ENCODE assay signal across 11 mouse cellular contexts in the genomic region with DNA sequence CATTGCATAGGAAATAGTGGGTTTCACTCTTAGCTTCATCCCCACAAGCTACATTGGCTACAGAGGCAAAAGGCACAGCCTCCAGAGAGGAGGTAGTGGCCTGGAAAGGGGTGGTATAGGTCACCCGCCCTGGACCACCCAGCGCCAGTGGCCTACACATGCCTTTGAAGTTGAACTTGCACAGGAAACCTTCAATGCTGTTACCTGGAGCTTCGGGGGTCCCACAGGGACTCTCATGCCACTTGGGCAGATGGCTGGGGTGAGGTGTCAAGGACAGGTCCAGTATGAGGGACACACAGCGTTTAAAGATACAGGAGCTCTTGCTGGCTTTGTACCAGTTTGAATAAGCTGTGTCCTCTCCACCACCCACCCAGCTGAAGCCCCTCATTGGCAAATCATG. TPM values are rescaled to one million over a fixed set of nuclear protein-coding genes. Genes with fewer than 3 reads are reported as not detected.
DNase-seq lines count a peak whose midpoint lies in the region; ATAC-seq and TF ChIP-seq lines count a peak whose summit lies in the region.
"Had no signal": no experiment of that assay in that cellular context is flagged by ENCODE, and none has a peak within 500 bp of the region (broad histone marks: within the 10 kb centered on the region; RNA-seq: fewer than 3 reads in every experiment).

No protein-coding gene starts in this region.

- peak overlapping the region; percentile 27 for H3K4me3 ChIP-seq in forebrain, embryonic 10.5 days
- H3K4me3 ChIP-seq in forebrain, embryonic 16.5 days (replicated peaks; ENCODE audit: low read length), result no peak overlapping the region
- peak overlapping the region; percentile 34 for H3K4me3 ChIP-seq in lung, embryonic 15.5 days
- H3K4me3 ChIP-seq in intestine, embryonic 15.5 days (replicated peaks), result peak overlapping the region; percentile 19
- peak overlapping the region; percentile 60 for H3K4me3 ChIP-seq in small intestine, adult 2 months (ENCODE audit: low read depth, low read length)
- H3K4me3 ChIP-seq: myocyte had no signal

- H3K9ac ChIP-seq in forebrain, embryonic 16.5 days (replicated peaks; ENCODE audit: low read depth, low read length), result no peak overlapping the region
- peak overlapping the region; percentile 14; the same call in 1 of the 2 replicates for H3K9ac ChIP-seq in lung, embryonic 15.5 days
- H3K9ac ChIP-seq in intestine, embryonic 15.5 days, result no peak overlapping the region

- peaks cover 10% of the 10 kb centered on the region; the same call in 1 of the 2 replicates for H3K4me1 ChIP-seq in forebrain, embryonic 10.5 days
- H3K4me1 ChIP-seq in forebrain, embryonic 16.5 days (replicated peaks; ENCODE audit: control insufficient read depth, insufficient read depth, low read length), result no peaks in the 10 kb centered on the region
- H3K4me1 ChIP-seq in lung, embryonic 15.5 days, result peaks cover 5% of the 10 kb centered on the region; the same call in 1 of the 2 replicates
- no peaks in the 10 kb centered on the region for H3K4me1 ChIP-seq in intestine, embryonic 15.5 days (replicated peaks)
- H3K4me1 ChIP-seq in small intestine, adult 2 months (ENCODE audit: control insufficient read depth, insufficient read depth, insufficient read length, low read length), result no peaks in the 10 kb centered on the region

- no peaks in the 10 kb centered on the region for H3K9me3 ChIP-seq in forebrain, embryonic 10.5 days
- H3K9me3 ChIP-seq in forebrain, embryonic 16.5 days (ENCODE audit: control insufficient read depth, low read length), result no peaks in the 10 kb centered on the region
- no peaks in the 10 kb centered on the region for H3K9me3 ChIP-seq in lung, embryonic 15.5 days
- H3K9me3 ChIP-seq in intestine, embryonic 15.5 days, result no peaks in the 10 kb centered on the region

- no peaks in the 10 kb centered on the region for H3K36me3 ChIP-seq in forebrain, embryonic 10.5 days (replicated peaks)
- H3K36me3 ChIP-seq in forebrain, embryonic 16.5 days (ENCODE audit: control insufficient read depth, insufficient read depth), result no peaks in the 10 kb centered on the region
- H3K36me3 ChIP-seq in lung, embryonic 15.5 days, result no peaks in the 10 kb centered on the region
- no peaks in the 10 kb centered on the region for H3K36me3 ChIP-seq in intestine, embryonic 15.5 days
- H3K36me3 ChIP-seq in small intestine, adult 2 months (ENCODE audit: control insufficient read depth, insufficient read depth, low read length), result no peaks in the 10 kb centered on the region

- no peaks in the 10 kb centered on the region for H3K27me3 ChIP-seq in forebrain, embryonic 10.5 days (ENCODE audit: poor library complexity, severe bottlenecking)
- H3K27me3 ChIP-seq in forebrain, embryonic 16.5 days (replicated peaks; ENCODE audit: control insufficient read depth, insufficient read depth, low read length), result no peaks in the 10 kb centered on the region
- H3K27me3 ChIP-seq in lung, embryonic 15.5 days, result no peaks in the 10 kb centered on the region
- no peaks in the 10 kb centered on the region for H3K27me3 ChIP-seq in intestine, embryonic 15.5 days (replicated peaks)
- H3K27me3 ChIP-seq in small intestine, adult 2 months (ENCODE audit: control insufficient read depth, insufficient read depth, low read length), result no peaks in the 10 kb centered on the region

- no peak for TF ChIP-seq CTCF in small intestine, adult 2 months (IDR thresholded peaks at IDR 0.05; ENCODE audit: extremely low read depth, insufficient read length, insufficient replicate concordance, low read depth, low read length)

- ATAC-seq in forebrain, embryonic 16.5 days, result no peak
- no peak for ATAC-seq in lung, embryonic 15.5 days (ENCODE audit: borderline replicate concordance, extremely low read depth, low FRiP score, low TSS enrichment)
- no peak for ATAC-seq in intestine, embryonic 15.5 days
- ATAC-seq in activated CD4-positive, CD25-positive, alpha-beta regulatory T cell, adult 4 months, result no peak
- ATAC-seq: inflammation-experienced regulatory T-cells, adult 6 months had no signal

- no peak for TF ChIP-seq POLR2A in small intestine, adult 2 months (IDR thresholded peaks at IDR 0.05; ENCODE audit: low read depth, low read length)

- H3K27ac ChIP-seq in forebrain, embryonic 10.5 days, result peak overlapping the region; percentile 66
- H3K27ac ChIP-seq in forebrain, embryonic 16.5 days (ENCODE audit: low read length), result no peak overlapping the region
- peak overlapping the region; percentile 83 for H3K27ac ChIP-seq in lung, embryonic 15.5 days
- H3K27ac ChIP-seq in intestine, embryonic 15.5 days, result peak overlapping the region; percentile 62; the same call in 1 of the 2 replicates
- H3K27ac ChIP-seq in small intestine, adult 2 months (ENCODE audit: insufficient read depth, low read depth, low read length), result peak overlapping the region; percentile 69

- DNase-seq in forebrain, embryonic 10.5 days (ENCODE audit: extremely low spot score, low spot score), result no peak
- DNase-seq in lung, postnatal 25 days (ENCODE audit: low spot score), result no peak
- DNase-seq in cerebellum, adult 9-10 months, result no peak
- DNase-seq: cerebellum, adult 9-11 months had no signal

- H3K4me2 ChIP-seq in forebrain, embryonic 16.5 days (ENCODE audit: low read length), result no peak overlapping the region
- peak overlapping the region; percentile 35; the same call in 1 of the 2 replicates for H3K4me2 ChIP-seq in lung, embryonic 15.5 days
- no peak overlapping the region for H3K4me2 ChIP-seq in intestine, embryonic 15.5 days (replicated peaks)

- 85% methylated on average over 4 of the region's 4 CpGs for WGBS in forebrain, embryonic 10.5 days
- 93% methylated on average over 4 of the region's 4 CpGs for WGBS in forebrain, embryonic 16.5 days
- WGBS in lung, embryonic 15.5 days, result 70% methylated on average over 4 of the region's 4 CpGs
- 83% methylated on average over 4 of the region's 4 CpGs for WGBS in intestine, embryonic 15.5 days
- 72% methylated on average over 4 of the region's 4 CpGs for WGBS in small intestine, adult 2 months

RNA-seq across cellular contexts. Expression of gene Cd93, which starts 0.7 kb away (rescaled TPM):
- 5.0 and 5.1 TPM in 2 replicates for polyA plus RNA-seq in forebrain, embryonic 10.5 days (2016; fragmentation: Nextera tagmentation; extraction: Ambion mirVana)
- 7.4 and 7.5 TPM in 2 replicates for polyA plus RNA-seq in forebrain, embryonic 16.5 days (2015; fragmentation: Nextera tagmentation; extraction: Ambion mirVana)
- polyA plus RNA-seq in lung, embryonic 15.5 days (2015; fragmentation: Nextera tagmentation; extraction: Ambion mirVana), result 33.4 and 35.4 TPM in 2 replicates
- polyA plus RNA-seq in intestine, embryonic 15.5 days (2015; fragmentation: Nextera tagmentation; extraction: Ambion mirVana), result 9.5 and 10.3 TPM in 2 replicates
- 1.4 and 2.5 TPM in 2 replicates for polyA plus RNA-seq in small intestine, adult 2 months (2012; rRNA removed)
- under 1 TPM in 1 of 2 experiments, not detected in 1; 0.08 TPM for polyA plus RNA-seq in activated CD4-positive, CD25-positive, alpha-beta regulatory T cell, adult 4 months (2017; shearing (Covaris generic))

RNA-seq across cellular contexts. Expression of gene Thbd, which starts 34.7 kb away (rescaled TPM):
- polyA plus RNA-seq in forebrain, embryonic 10.5 days (2016; fragmentation: Nextera tagmentation; extraction: Ambion mirVana), result 4.1 and 4.8 TPM in 2 replicates
- polyA plus RNA-seq in forebrain, embryonic 16.5 days (2015; fragmentation: Nextera tagmentation; extraction: Ambion mirVana), result 7.3 and 10.4 TPM in 2 replicates
- 98.0 and 102 TPM in 2 replicates for polyA plus RNA-seq in lung, embryonic 15.5 days (2015; fragmentation: Nextera tagmentation; extraction: Ambion mirVana)
- polyA plus RNA-seq in intestine, embryonic 15.5 days (2015; fragmentation: Nextera tagmentation; extraction: Ambion mirVana), result 46.1 and 47.0 TPM in 2 replicates
- 13.5 and 15.2 TPM in 2 replicates for polyA plus RNA-seq in small intestine, adult 2 months (2012; rRNA removed)
- polyA plus RNA-seq in activated CD4-positive, CD25-positive, alpha-beta regulatory T cell, adult 4 months (2017; shearing (Covaris generic)), result under 1 TPM; 0.26 to 0.32 TPM

RNA-seq across cellular contexts. Expression of gene Sstr4, which starts 47.6 kb away (rescaled TPM):
- polyA plus RNA-seq in forebrain, embryonic 10.5 days (2016; fragmentation: Nextera tagmentation; extraction: Ambion mirVana), result 1.1 TPM in 2 replicates
- 1.6 and 2.1 TPM in 2 replicates for polyA plus RNA-seq in forebrain, embryonic 16.5 days (2015; fragmentation: Nextera tagmentation; extraction: Ambion mirVana)
- polyA plus RNA-seq in lung, embryonic 15.5 days (2015; fragmentation: Nextera tagmentation; extraction: Ambion mirVana), result 2.9 and 3.0 TPM in 2 replicates
- polyA plus RNA-seq in intestine, embryonic 15.5 days (2015; fragmentation: Nextera tagmentation; extraction: Ambion mirVana), result 2.2 and 2.4 TPM in 2 replicates
- 0.50 and 0.85 TPM in 2 replicates for polyA plus RNA-seq in small intestine, adult 2 months (2012; rRNA removed)
- polyA plus RNA-seq in activated CD4-positive, CD25-positive, alpha-beta regulatory T cell, adult 4 months (2017; shearing (Covaris generic)), result not detected
- polyA plus RNA-seq: inflammation-experienced regulatory T-cells, adult 6 months; myocyte had no signal
